Mouse (Mus musculus): ENCODE results near the gene Prkag1.

The Prkag1 gene

GRCm38 (mm10) chr15:98797835-98798492 lies 33.4 kb downstream of the Prkag1 start:
- in situ Hi-C loops (cut with MboI; ENCODE audit: unreplicated experiment in 2 of 2) = no loop called here

GRCm38 (mm10) chr15:98796803-98797595 lies 34.3 kb downstream of the Prkag1 start:
- in situ Hi-C loops (cut with MboI; ENCODE audit: unreplicated experiment in 2 of 2) = no loop called here

GRCm38 (mm10) chr15:98793141-98793698 lies 38.1 kb downstream of the Prkag1 start:
- in situ Hi-C loops (cut with MboI; ENCODE audit: unreplicated experiment in 2 of 2) = no loop called here

GRCm38 (mm10) chr15:98792233-98793020 lies 38.9 kb downstream of the Prkag1 start:
- in situ Hi-C loops (cut with MboI; ENCODE audit: unreplicated experiment in 2 of 2) = no loop called here

- in situ Hi-C loops (cut with MboI; ENCODE audit: unreplicated experiment in 2 of 2) = no loop called here
Observed at GRCm38 (mm10) chr15:98791771-98792170, 39.5 kb downstream of the Prkag1 start.

GRCm38 (mm10) chr15:98791221-98791620 lies 40.1 kb downstream of the Prkag1 start:
- in situ Hi-C loops (cut with MboI; ENCODE audit: unreplicated experiment in 2 of 2) = no loop called here

- in situ Hi-C loops (cut with MboI; ENCODE audit: unreplicated experiment in 2 of 2) = no loop called here
Observed at GRCm38 (mm10) chr15:98790761-98791160, 40.6 kb downstream of the Prkag1 start.

GRCm38 (mm10) chr15:98789661-98790535 lies 41.4 kb downstream of the Prkag1 start, which contains the start of gene Wnt1:
TSS of gene Wnt1 (plus strand) at chr15:98789857.
- in situ Hi-C loops (cut with MboI; ENCODE audit: unreplicated experiment in 2 of 2) = loop anchor here in 1 of 2 experiments (5.0 kb wide), 1 partner anchor 78 kb away; no protein-coding TSS in a partner anchor

GRCm38 (mm10) chr15:98788972-98789660 lies 42.2 kb downstream of the Prkag1 start:
- in situ Hi-C loops (cut with MboI; ENCODE audit: unreplicated experiment in 2 of 2) = loop anchor here in 1 of 2 experiments (5.0 kb wide), 1 partner anchor 77 kb away; no protein-coding TSS in a partner anchor

- in situ Hi-C loops (cut with MboI; ENCODE audit: unreplicated experiment in 2 of 2) = loop anchor here in 1 of 2 experiments (5.0 kb wide), 1 partner anchor 76 kb away; no protein-coding TSS in a partner anchor
Observed at GRCm38 (mm10) chr15:98787930-98788329, 43.4 kb downstream of the Prkag1 start.

- in situ Hi-C loops (cut with MboI; ENCODE audit: unreplicated experiment in 2 of 2) = loop anchor here in 1 of 2 experiments (5.0 kb wide), 1 partner anchor 73 kb away; no protein-coding TSS in a partner anchor
Observed at GRCm38 (mm10) chr15:98785744-98786143, 45.6 kb downstream of the Prkag1 start.

- in situ Hi-C loops (cut with MboI; ENCODE audit: unreplicated experiment in 2 of 2) = no loop called here
Observed at GRCm38 (mm10) chr15:98781166-98781565, 50.2 kb downstream of the Prkag1 start.

GRCm38 (mm10) chr15:98780573-98780972 lies 50.7 kb downstream of the Prkag1 start:
- in situ Hi-C loops (cut with MboI; ENCODE audit: unreplicated experiment in 2 of 2) = no loop called here

- in situ Hi-C loops (cut with MboI; ENCODE audit: unreplicated experiment in 2 of 2) = no loop called here
Observed at GRCm38 (mm10) chr15:98780075-98780474, 51.2 kb downstream of the Prkag1 start.

GRCm38 (mm10) chr15:98778806-98779205 lies 52.5 kb downstream of the Prkag1 start:
- in situ Hi-C loops (cut with MboI; ENCODE audit: unreplicated experiment in 2 of 2) = no loop called here

- in situ Hi-C loops (cut with MboI; ENCODE audit: unreplicated experiment in 2 of 2) = no loop called here
Observed at GRCm38 (mm10) chr15:98778191-98778770, 53.0 kb downstream of the Prkag1 start.

GRCm38 (mm10) chr15:98777762-98778161 lies 53.6 kb downstream of the Prkag1 start, which contains the start of gene Wnt10b:
TSS of gene Wnt10b (minus strand) at chr15:98778150.
- in situ Hi-C loops (cut with MboI; ENCODE audit: unreplicated experiment in 2 of 2) = no loop called here

GRCm38 (mm10) chr15:98777005-98777616 lies 54.2 kb downstream of the Prkag1 start:
- in situ Hi-C loops (cut with MboI; ENCODE audit: unreplicated experiment in 2 of 2) = no loop called here
